Mouse (Mus musculus) heart, adult 11 months (tissue): Measurements from ENCODE around the gene Bclaf1.

ENCODE experiments used
- DNase-seq: peaks from one replicate; pipeline ENCODE4 v3.0.0; 2022

Bclaf1 gene

GRCm38 (mm10) chr10:20311918-20312735, at the start of gene Bclaf1:
Gene Bclaf1, plus strand, starts transcription at chr10:20312469.
- DNase-seq: peak; percentile 100

- DNase-seq: no peak
These were observed 49.4 kb upstream of the Bclaf1 start for GRCm38 (mm10) chr10:20262896-20263295.

- DNase-seq: no peak
These were observed 47.8 kb upstream of the Bclaf1 start for GRCm38 (mm10) chr10:20264479-20264878.

GRCm38 (mm10) chr10:20267032-20267431, 45.2 kb upstream of the Bclaf1 start:
- no peak for DNase-seq

GRCm38 (mm10) chr10:20268945-20269344, 43.3 kb upstream of the Bclaf1 start:
- no peak for DNase-seq

GRCm38 (mm10) chr10:20272380-20272779, 39.9 kb upstream of the Bclaf1 start:
- peak; percentile 74 for DNase-seq

GRCm38 (mm10) chr10:20273278-20273677, 39.0 kb upstream of the Bclaf1 start:
- DNase-seq: peak; percentile 86

GRCm38 (mm10) chr10:20274022-20274421, 38.2 kb upstream of the Bclaf1 start:
- DNase-seq: no peak

- no peak for DNase-seq
These were observed 30.8 kb upstream of the Bclaf1 start for GRCm38 (mm10) chr10:20281456-20281855.

- DNase-seq: peak; percentile 92
These were observed 26.8 kb upstream of the Bclaf1 start for GRCm38 (mm10) chr10:20285289-20285975.

GRCm38 (mm10) chr10:20285994-20286836, 26.1 kb upstream of the Bclaf1 start:
- no peak for DNase-seq

GRCm38 (mm10) chr10:20287369-20287768, 24.9 kb upstream of the Bclaf1 start:
- no peak for DNase-seq

- peak; percentile 93 for DNase-seq
These were observed 21.8 kb upstream of the Bclaf1 start for GRCm38 (mm10) chr10:20290467-20290883.

- no peak for DNase-seq
These were observed 16.3 kb upstream of the Bclaf1 start for GRCm38 (mm10) chr10:20295961-20296360.

GRCm38 (mm10) chr10:20298152-20298920, 13.9 kb upstream of the Bclaf1 start:
- peak; percentile 87 for DNase-seq

GRCm38 (mm10) chr10:20299114-20299513, 13.2 kb upstream of the Bclaf1 start:
- DNase-seq: peak; percentile 58

- DNase-seq: peak; percentile 86
These were observed 1.1 kb upstream of the Bclaf1 start for GRCm38 (mm10) chr10:20310969-20311769.

- peak; percentile 99 for DNase-seq
These were observed 550 bp downstream of the Bclaf1 start for GRCm38 (mm10) chr10:20312736-20313301.

- DNase-seq: no peak
These were observed 1.2 kb downstream of the Bclaf1 start for GRCm38 (mm10) chr10:20313447-20313846.

- no peak for DNase-seq
These were observed 1.7 kb downstream of the Bclaf1 start for GRCm38 (mm10) chr10:20313941-20314340.

GRCm38 (mm10) chr10:20314797-20315196, 2.5 kb downstream of the Bclaf1 start:
- DNase-seq: no peak
